Mouse (Mus musculus): Measurements from ENCODE around the gene Pigx.

The Pigx gene

GRCm38 (mm10) chr16:32099638-32100150, at the start of gene Pigx, which contains the start of gene Cep19:
Gene Pigx (minus strand): TSS chr16:32099740.
Gene Cep19 (plus strand): TSS chr16:32099800.
- DNase-seq (ENCODE audit: low spot score) = peak; percentile 87

- DNase-seq (ENCODE audit: low spot score) = no peak
Observed at GRCm38 (mm10) chr16:32147589-32148207, 48.2 kb upstream of the Pigx start.

GRCm38 (mm10) chr16:32144592-32144991, 45.1 kb upstream of the Pigx start:
- no peak for DNase-seq (ENCODE audit: low spot score)

- DNase-seq (ENCODE audit: low spot score) = no peak
Observed at GRCm38 (mm10) chr16:32143766-32144165, 44.2 kb upstream of the Pigx start.

- no peak for DNase-seq (ENCODE audit: low spot score)
Observed at GRCm38 (mm10) chr16:32138954-32139353, 39.4 kb upstream of the Pigx start.

GRCm38 (mm10) chr16:32135842-32136357, 36.4 kb upstream of the Pigx start:
- DNase-seq (ENCODE audit: low spot score) = no peak

GRCm38 (mm10) chr16:32133148-32133547, 33.6 kb upstream of the Pigx start:
- DNase-seq (ENCODE audit: low spot score) = no peak

- no peak for DNase-seq (ENCODE audit: low spot score)
Observed at GRCm38 (mm10) chr16:32130190-32130826, 30.8 kb upstream of the Pigx start.

- no peak for DNase-seq (ENCODE audit: low spot score)
Observed at GRCm38 (mm10) chr16:32129449-32130189, 30.1 kb upstream of the Pigx start.

- DNase-seq (ENCODE audit: low spot score) = no peak
Observed at GRCm38 (mm10) chr16:32127046-32127445, 27.5 kb upstream of the Pigx start.

GRCm38 (mm10) chr16:32125364-32125763, 25.8 kb upstream of the Pigx start:
- DNase-seq (ENCODE audit: low spot score) = no peak

- DNase-seq (ENCODE audit: low spot score) = no peak
Observed at GRCm38 (mm10) chr16:32124444-32125335, 25.1 kb upstream of the Pigx start.

- no peak for DNase-seq (ENCODE audit: low spot score)
Observed at GRCm38 (mm10) chr16:32124020-32124419, 24.5 kb upstream of the Pigx start.

- no peak for DNase-seq (ENCODE audit: low spot score)
Observed at GRCm38 (mm10) chr16:32120454-32120853, 20.9 kb upstream of the Pigx start.

- no peak for DNase-seq (ENCODE audit: low spot score)
Observed at GRCm38 (mm10) chr16:32116186-32116585, 16.6 kb upstream of the Pigx start.

GRCm38 (mm10) chr16:32115781-32116180, 16.2 kb upstream of the Pigx start:
- DNase-seq (ENCODE audit: low spot score) = no peak

- peak; percentile 32 for DNase-seq (ENCODE audit: low spot score)
Observed at GRCm38 (mm10) chr16:32114968-32115695, 15.6 kb upstream of the Pigx start.

GRCm38 (mm10) chr16:32114406-32114805, 14.9 kb upstream of the Pigx start:
- no peak for DNase-seq (ENCODE audit: low spot score)

- DNase-seq (ENCODE audit: low spot score) = no peak
Observed at GRCm38 (mm10) chr16:32113541-32114218, 14.1 kb upstream of the Pigx start.

GRCm38 (mm10) chr16:32110951-32111699, 11.6 kb upstream of the Pigx start:
- DNase-seq (ENCODE audit: low spot score) = no peak

Data from ovary, adult 18-20 months (tissue).